Mouse (Mus musculus): ENCODE measurements around the gene Tmem223. TPM values are rescaled to one million over a fixed set of nuclear protein-coding genes. Genes with fewer than 3 reads are reported as not detected.

The Tmem223 gene
- total RNA-seq, 2 experiments from 2014 or later: 12.0 to 36.6 TPM

DNA sequence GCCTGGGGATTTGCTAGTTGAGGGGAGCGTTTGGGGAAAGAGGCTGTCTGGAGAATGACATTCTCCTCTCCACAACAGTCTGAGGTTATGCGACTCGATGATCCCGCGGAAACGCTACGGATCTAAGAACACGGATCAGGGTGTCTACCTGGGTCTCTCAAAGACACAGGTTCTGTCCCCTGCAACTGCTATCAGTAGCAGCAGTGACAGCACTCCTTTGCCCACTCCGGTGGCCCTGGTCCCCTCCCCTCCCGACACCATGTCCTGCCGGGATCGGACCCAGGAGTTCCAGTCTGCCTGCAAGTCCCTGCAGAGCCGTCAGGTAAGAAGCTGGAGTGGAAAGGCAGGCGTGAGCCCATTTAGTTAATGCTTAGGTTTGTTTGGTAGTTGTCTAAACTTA lies 28.6 kb upstream of the Tmem223 start:
- ATAC-seq (ENCODE audit: poor library complexity, severe bottlenecking): no peak

DNA sequence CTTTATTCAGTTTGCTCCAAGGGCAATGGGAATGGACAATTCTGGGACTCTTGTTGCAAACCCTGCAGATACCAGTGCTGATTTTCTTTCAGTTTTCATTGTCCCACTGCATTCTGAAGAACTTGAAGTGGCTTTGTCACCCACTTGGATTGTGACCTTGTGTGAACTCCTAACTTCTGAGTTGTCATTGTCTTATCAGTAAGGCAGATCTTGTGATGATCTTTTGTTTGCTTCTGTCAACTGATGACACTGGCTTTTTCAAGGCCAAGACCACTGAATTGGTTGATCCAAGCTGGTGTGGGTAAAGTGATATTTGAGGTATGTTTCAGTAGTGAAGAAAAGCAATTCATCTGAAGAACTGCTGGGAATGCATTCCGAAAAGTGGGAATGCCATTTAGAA lies 25.4 kb upstream of the Tmem223 start:
- ATAC-seq (ENCODE audit: poor library complexity, severe bottlenecking): no peak

DNA sequence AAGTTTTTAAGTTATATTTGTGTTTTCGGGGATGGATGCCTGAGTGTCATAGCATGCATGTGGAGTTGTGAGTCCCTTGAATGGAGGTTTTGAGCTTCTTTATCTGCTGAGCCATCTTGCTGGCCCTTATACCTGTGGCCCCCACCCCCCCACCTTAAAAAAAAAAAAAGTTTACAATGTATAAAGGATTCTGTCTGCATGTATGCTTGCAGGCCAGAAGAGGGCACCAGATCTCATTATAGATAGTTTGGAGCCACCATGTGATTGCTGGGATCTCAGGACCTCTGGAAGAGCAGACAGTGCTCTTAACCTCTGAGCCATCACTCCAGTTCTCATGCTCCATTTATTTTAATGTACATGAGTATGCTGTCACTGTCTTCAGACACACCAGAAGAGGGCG lies 23.4 kb upstream of the Tmem223 start:
- ATAC-seq (ENCODE audit: poor library complexity, severe bottlenecking): no peak

DNA sequence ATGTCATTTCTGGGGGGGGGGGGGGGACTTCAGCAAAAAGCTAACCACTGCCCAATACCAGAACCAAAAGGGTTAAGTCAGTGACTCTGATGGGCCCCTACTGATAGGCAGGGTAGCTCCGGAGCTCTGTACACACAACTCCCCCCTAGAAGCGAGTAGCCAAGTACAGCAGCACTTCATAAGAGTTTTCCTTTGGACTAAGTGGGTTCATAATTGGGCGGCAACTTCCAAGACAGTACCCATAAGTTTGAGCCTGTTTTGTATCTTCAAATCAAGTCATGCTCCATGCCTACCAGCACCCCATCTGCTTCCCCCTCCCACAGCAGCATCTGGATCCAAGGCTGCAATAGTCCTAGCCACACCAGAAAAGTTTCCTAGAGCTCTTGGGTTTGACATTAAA lies 15.1 kb upstream of the Tmem223 start:
- no peak for ATAC-seq (ENCODE audit: poor library complexity, severe bottlenecking)

DNA sequence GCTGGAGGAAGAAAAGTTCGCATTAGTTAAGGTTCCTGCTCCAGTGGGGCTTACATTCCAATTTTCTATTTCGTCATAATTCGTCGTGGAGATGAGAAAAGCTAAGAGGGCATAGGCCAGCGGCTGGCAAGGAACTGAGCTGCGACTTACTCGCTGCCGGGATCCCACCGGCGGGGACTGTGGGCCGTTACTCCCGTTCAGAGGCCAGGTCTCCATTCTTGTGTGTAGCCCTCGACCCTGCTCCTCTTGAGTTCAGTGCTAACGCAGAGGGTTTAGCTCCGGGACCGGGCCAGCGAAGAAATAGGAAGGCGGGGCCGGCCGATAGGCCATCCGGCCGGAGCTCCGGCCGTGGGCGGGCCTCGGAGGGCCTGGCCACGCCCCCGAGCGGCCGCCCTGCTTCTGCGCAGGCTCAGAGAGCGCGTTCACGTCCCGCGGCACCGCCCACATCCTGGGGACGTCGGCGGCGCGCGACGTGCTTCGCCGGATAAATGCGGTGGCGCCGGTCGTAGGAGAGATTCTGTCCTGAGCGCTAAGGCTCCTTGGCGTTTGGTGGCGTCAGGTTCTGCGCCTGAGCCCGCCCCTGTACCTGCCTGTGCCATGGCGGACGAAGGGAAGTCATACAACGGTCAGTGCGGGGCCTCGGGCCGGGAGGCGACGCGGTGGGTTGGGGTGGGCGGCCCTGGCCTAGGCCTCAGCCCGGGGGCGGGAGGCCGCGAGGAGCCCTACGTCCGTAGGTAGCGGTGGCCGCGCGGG lies 14.0 kb upstream of the Tmem223 start, which contains the start of gene Nxf1:
TSS of gene Nxf1 (plus strand) at position 439 of the 753 bp plus-strand sequence.
- ATAC-seq (ENCODE audit: poor library complexity, severe bottlenecking): peak; percentile 96

DNA sequence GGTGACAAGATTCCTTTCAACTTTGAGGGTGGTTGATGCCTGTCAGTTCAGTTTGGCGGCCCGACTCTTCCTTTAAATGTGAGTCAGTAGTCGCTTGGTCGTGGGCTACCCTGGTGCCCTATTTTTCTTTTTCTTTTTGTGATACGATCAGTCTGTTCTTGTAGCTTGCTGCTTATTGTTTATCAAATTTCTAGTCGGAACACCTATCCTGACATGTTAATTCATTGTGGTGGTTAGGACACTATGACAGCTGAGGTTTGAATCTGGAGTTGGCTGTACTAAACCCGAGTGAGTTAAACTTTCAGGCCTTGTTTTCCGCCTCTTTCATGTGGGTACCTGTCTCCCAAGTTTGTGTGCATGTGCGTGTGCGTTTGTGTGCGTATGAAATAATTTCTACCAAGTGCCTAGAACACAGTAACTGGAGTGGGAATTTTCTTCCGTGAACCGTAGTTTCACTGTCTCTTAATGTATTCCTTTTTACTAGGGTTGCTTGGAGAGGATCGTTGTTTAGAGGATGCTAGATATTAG lies 13.3 kb upstream of the Tmem223 start:
- no peak for ATAC-seq (ENCODE audit: poor library complexity, severe bottlenecking)

DNA sequence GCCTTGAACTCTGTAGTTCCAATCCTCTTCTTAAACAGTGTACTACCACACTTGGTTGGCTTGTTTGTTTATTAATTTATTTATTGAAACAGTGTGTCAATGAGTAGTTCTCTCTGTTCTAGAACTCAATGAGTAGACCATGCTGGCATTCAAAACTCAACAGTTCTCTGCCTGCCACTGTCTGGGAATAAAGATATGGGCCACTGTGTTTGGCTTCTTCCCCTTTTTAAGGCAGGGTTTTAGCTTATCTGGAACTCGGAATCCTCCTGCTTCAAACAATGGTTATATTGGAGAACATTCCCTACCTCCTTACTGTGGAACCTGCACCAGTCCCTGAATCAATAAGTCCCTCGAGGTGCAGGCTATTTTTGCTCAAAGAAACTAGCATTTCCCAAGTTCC lies 11.9 kb upstream of the Tmem223 start:
- ATAC-seq (ENCODE audit: poor library complexity, severe bottlenecking): no peak

DNA sequence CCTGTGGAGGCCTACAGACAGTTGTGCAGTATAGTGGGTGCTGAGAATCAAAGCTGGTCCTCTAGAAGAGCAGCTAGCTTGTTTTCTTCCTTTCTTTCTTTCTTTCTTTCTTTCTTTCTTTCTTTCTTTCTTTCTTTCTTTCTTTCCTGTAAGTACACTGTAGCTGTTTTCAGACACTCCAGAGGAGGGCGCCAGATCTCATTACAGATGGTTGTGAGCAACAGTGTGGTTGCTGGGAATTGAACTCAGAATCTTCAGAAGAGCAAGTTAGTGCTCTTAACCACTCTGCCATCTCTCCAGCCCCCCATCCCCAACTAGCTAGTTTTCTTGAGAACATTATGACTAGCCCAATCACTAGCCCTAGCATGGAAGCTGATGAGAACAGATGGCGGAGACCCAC lies 10.0 kb upstream of the Tmem223 start:
- no peak for ATAC-seq (ENCODE audit: poor library complexity, severe bottlenecking)

DNA sequence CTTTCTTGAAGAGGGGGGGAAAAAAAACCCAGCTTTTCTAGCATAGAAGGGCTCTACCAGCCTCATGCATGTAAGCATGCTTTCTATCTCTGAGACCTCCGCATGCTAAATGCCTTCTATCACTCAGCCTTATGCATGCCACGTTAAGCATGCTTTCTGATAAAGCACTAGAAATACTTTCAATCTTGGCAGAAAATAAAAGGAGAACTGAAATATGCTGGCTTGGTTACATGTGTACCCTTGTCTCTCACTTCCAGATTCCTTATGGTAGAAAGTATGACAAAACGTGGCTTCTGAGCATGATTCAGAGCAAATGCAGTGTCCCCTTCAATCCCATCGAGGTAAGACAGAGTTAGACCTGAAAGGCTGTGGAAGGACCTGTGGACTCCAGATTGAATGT lies 7.5 kb upstream of the Tmem223 start:
- ATAC-seq (ENCODE audit: poor library complexity, severe bottlenecking): peak; percentile 35; the same call in 1 of the 2 replicates

DNA sequence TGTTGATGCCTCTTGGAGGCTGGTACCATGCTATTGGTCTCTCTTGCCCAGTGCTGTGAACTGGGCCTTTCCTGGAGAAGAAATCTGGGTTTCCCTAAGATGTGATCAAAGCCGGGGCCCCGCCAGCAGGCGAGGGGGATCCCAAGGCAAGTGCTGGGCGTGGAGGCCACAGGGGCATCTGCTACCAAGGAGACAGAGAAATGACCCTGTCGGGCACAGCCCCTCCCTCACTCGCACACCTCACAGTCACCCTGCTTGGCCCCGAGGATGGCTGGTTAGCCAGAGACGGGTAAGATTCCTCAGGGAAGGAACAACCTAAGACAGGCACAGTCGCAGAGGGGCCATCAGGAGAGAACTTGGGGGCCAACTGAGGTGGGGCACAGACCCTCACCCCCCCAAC lies 5.2 kb upstream of the Tmem223 start:
- ATAC-seq (ENCODE audit: poor library complexity, severe bottlenecking): no peak

DNA sequence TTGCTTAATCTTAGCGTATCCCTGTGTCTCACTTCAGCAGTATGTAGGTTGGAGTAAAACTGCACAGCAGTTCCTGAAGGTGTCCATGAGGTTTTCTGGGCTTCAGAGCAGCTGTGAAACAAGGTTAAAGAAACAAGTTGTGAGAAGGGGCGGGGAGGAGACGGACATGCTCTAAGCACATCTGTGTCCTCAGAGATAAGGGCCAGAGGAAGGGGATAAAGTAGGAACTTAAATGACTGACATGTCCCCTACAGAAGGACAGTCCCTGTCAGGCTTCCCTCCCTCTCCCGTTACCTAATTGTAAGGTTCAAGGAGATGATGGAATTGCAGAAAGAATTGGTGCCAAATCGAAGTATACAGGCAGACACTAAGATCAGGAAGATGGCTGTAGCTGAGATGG lies 2.2 kb downstream of the Tmem223 start:
- no peak for ATAC-seq (ENCODE audit: poor library complexity, severe bottlenecking)

DNA sequence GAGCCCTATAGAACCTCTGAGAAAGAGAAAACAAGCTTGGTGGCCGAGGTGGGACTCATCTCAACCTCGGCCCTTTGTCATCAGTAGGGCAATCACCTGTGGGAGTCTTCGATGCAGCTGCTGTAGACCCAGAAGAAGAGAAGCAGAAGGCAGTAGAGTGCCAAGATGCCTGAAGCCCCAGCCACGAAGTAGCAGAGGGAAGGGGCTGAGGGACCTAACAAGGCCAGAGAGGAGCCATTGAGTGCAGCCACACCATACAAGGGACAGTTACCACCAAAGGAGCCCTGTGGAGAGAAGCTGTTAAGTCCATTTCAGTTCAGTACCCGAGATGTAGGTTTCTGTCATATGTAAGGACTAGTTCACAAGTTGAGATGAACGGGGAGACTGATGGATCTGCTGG lies 2.6 kb downstream of the Tmem223 start:
- ATAC-seq (ENCODE audit: poor library complexity, severe bottlenecking): no peak

DNA sequence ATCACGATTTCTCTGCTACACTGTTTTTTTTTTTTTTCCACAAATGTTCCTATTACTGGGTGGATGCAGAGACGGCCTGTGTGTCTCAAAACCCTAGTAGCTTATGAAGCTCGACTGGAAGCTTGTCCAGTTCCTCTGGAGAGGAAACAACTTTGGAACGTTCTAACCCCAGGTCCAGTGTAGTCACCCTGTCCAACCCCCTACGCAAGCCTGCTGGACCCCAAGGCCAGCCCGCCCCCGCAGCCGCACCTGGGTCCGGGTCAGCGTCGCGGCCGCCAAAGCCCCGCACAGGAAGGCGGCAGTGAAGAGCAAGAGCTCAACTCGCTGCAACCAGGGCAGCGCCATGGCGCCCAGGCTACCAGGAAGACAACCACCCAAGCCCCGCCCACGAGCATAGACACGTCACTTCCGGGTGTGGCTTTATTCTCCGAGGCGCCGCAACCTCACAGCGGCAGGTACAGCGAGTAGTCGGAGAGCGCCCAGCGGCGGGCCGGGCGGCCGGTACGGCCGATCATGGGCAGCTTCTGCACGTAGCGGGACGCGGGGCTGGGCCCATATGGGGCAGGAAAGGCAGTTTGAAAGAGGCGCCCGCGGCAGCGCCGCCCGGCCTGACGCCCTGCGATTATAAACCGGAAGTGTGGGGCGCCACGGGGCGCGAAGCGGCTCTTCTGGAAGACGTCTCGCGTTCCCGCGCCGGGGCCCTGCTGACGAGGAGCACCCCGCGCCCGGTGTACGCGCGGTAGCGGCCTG lies 3.5 kb downstream of the Tmem223 start, which contains the start of gene Tmem179b:
TSS of gene Tmem179b (minus strand) at position 382 of the 750 bp plus-strand sequence.
- ATAC-seq (ENCODE audit: poor library complexity, severe bottlenecking): peak; percentile 92

DNA sequence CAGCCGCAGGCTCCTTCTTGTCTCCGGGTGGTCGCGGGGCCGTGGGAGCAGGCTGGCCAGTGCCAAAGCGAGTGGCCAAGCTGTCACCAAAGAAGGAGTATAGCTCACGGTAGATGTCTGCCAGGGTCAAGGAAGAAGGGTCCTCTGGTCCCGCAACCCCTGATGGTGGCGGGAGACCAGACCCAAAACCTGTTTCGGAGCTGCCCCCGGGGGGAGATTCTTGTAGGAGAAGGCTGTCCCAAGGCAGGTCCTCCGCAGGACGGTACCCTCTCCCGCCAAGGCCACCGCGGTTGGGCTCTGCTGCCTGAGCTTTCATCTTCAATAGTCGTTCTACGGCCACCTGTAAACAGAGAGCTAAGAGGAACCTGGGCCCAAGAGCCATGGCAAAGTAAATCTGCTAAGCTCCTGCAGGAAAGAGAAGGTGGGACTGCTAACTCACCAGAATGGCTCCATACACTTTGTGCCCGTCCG lies 4.2 kb downstream of the Tmem223 start:
- no peak for ATAC-seq (ENCODE audit: poor library complexity, severe bottlenecking)

DNA sequence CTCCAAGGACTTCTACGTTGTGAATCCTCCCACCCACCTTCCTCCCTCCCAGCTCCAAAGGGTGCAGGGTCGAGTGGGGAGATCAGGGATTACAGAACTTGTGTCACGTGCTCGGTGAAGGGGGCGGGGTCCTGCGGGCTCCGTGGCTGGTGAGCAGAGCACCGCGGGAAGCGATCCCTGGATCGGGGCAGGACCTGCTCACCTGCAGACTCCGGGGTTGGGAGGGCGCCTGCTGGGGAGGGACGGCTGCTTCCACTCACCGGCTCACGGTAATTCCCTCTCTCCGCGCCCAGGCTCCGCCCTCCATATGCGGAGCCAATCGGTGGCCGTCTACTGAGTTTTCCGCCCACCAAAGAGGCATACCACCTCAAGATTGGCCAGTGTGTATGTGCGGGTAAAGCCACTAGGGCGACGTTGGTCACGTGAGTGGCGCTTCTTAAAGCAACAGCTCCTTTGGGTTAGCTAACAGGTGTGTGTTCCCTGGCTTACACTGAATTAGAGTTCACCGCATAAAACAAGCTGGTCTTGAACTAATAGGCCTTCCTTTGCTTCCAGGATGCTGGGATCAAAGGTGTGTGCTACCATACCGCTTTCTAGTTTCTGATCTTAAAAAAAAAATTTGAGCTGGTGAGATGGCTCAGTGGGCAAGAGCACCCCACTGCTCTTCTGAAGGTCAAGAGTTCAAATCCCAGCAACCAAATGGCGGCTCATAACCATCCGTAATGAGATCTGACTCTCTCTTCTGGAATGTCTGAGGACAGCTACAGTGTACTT lies 15.4 kb downstream of the Tmem223 start, which contains the start of gene Taf6l:
TSS of gene Taf6l (minus strand) at position 410 of the 774 bp plus-strand sequence.
- peak; percentile 99 for ATAC-seq (ENCODE audit: poor library complexity, severe bottlenecking)

DNA sequence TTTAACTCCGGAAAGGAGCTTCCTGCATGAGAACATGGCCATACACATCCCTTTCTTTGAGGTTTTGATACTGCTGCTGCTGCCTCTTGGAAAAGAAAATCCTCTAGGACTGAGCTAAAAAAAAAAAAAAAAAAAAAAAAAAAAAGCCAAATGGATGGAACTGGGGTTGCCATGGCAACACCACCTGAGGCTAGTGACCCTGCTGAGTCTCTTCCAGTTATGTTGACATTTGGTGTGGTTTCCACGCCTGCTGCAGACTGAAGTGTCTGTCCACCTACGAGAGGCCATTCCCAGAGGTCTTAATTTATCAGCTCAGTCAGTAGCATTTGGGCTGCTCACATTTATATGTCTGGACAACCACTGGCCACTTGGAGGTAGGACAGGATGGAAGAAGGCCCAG lies 17.7 kb downstream of the Tmem223 start:
- ATAC-seq (ENCODE audit: poor library complexity, severe bottlenecking): no peak

DNA sequence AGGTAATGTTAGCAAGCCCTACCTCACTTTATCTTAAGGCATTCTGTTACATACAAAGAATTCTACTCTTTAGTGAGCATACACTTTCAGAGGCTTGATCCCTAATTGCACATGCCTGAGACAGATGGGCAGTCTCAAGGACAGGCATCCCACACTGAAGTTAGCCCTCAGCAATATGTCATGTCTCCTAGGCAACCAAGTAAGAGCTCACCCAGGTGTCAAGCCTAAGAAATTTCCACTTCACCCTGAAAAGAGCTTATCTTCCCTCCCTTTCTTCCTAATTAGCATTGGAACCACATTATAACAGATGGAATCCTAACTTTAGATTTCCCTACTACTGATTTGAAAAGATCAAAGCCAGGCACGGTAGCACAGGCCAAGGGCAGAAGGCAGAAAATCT lies 18.4 kb downstream of the Tmem223 start:
- no peak for ATAC-seq (ENCODE audit: poor library complexity, severe bottlenecking)

DNA sequence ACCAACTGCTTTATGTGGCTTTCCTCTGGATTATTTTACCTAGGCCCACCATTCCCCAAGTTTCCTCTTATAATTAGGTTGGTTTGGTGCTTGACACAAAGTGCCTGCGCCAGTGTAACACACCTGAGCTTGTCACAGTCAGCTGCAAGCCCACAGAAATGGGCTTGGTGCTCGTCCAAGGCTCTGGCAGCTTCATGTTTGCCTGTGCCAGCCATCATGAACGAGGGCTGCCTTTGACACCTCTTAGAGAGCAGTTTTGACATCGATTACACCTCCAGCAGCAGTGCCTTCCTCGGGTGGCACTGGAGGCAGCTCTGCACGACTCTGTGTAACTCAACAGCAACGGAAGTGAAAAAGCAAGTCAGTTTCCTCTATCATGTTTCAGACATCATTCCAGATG lies 19.4 kb downstream of the Tmem223 start:
- ATAC-seq (ENCODE audit: poor library complexity, severe bottlenecking): no peak

DNA sequence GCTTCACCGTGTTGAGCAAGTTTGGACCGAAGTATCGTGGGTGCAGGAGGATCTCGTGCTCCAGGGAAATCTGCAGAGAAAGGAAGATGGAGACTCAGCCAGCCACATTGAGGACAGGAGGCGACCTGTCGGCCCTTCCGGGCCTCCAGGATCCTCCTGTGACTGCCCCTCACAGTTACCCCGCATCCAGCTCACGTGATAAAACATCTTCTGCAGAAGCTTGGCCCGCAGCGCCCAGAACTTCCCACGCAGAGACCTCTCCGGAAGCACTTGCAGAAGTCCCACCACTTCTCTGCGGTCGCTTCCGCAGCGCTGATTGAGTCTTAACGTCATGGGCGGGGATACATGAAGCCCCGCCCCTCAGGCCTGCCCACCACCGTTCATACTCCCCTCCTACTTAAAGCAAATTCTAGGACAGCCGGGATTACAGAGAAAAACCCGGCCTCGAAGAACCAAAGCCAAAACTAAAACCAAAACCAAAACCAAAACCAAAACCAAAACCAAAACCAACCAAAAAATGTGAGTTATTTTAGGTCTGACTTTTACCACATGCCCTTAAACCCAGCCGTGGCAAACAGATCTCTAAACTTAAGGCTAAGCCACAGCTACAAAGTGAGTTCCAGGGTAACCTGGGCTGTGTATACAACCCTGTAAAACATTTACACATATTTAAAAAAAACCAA lies 27.6 kb downstream of the Tmem223 start, which contains the start of gene Polr2g:
TSS of gene Polr2g (minus strand) at position 314 of the 683 bp plus-strand sequence.
- peak; percentile 77 for ATAC-seq (ENCODE audit: poor library complexity, severe bottlenecking)

DNA sequence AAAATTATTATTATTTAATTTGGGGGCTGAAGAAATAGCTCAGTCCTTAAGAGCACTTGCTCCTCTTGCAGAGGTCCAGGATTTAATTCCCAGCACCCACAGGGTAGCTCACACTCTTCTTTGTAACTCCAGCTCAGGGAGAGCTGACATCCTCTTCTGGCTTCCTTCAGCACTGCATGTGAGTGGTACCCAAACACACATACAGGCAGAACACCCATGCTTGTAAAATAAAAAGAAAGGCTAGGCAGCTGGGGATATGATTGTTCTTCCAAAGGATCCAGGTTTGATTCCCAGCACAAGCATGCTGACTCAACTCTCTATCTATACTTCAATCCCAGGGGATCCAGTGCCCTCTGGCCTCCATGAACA lies 28.1 kb downstream of the Tmem223 start:
- no peak for ATAC-seq (ENCODE audit: poor library complexity, severe bottlenecking)

All from megakaryocyte, adult 5-6 weeks (primary cell).